Mouse (Mus musculus) frontal cortex, postnatal 10 days (tissue): ENCODE results near the gene Cnnm3.

Experiments used
- DNase-seq, 2 experiments: peaks; one replicate each; pipeline ENCODE4 v3.0.0; 2022; ENCODE audit warnings: low spot score in 2 of 2, mixed read lengths in 1 of 2

The Cnnm3 gene

DNA sequence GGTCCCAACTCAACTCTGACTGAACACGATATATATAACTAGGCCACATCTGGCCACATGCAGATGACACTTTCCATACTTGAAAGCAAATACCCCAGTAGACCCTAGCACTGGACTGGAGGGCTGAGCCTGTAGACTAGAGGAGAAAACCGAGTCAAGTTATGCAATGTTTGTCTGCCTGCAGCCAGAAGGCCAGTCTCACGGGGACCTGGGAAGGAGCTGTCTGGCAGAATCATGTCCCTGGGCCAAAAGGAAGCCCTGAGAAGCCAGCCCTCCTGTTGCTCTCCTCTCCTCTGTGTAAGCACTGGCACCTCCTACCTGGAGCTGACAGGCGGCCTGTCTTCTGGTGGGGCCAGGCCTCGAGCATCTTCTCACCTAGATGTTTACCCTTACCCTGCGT lies 63.7 kb downstream of the Cnnm3 start:
- no peak for DNase-seq

DNA sequence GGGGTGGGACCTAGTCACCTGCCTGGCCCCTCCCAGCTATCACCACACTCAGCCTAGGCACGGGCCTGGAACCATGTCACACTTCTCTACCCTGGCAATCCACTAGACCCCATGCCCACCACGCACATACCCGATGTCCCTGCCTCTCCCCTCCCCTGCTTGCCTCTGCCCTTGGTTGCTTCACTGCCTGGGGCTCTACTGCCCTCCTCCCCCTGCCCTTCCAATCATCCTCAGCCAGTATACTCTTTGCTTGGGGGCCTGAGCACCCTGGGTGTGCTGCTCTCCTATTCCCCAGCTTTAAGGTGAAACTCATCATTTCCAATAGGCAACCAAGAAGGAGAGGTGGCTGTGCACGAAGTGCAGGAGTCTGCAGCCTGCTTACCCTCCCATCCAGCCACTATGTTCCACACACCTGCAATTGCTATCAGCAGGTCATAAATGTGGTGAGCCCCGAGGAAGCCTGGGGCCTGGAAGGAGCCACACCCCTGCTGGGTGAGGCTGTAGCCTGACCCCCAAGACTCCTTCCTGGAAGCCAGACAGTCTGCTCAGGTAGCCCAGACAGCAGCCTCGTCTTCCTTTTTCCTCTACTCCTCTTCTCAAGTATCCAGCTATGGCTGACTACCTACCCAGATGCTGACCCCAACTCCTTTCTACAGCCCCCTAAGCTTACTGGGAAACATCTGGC lies 65.5 kb downstream of the Cnnm3 start:
- DNase-seq = no peak
